Mouse (Mus musculus): ENCODE data around the gene Gpc3. TPM values are rescaled to one million over a fixed set of nuclear protein-coding genes. Genes with fewer than 3 reads are reported as not detected.

Gpc3 gene
- total RNA-seq (2021): 10 to 100 TPM; 76.0 to 79.7 TPM

DNA sequence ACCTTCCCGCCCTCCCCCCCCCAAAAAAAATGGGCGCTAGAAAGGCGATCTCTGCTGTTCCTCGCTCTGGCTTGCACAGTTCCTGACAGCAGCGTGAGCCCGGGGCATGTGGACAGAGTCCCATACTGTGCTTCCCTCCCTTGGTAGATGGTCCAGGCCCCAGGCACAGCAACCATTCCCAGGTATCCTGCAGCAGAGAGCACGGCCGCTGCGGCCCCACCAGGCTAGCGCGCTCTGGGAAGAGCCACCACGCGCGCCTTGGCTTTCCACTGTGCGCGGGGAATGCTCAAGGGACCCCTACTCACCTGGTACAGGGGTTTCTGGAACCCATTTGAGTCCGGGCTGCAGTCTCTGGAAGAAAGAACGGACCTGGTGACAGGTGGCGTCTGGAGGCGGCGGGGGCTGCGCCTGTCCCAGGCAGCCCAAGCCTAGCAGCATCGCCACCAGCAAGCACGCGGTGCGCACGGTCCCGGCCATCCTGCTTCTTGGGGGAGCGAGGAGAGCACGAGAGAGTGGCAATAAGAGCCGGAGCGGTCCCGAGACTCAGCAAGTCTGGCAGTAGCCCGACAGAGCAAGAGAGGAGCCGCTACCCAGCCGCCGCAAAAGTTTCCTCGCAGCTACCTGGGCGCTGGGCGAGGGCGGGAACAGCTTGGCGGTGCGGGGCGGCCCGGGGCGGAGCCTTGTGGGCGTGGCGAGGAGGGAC lies at the start of gene Gpc3:
TSS of gene Gpc3 (minus strand) at position 623 of the 703 bp plus-strand sequence.
- peak; percentile 72 for DNase-seq

DNA sequence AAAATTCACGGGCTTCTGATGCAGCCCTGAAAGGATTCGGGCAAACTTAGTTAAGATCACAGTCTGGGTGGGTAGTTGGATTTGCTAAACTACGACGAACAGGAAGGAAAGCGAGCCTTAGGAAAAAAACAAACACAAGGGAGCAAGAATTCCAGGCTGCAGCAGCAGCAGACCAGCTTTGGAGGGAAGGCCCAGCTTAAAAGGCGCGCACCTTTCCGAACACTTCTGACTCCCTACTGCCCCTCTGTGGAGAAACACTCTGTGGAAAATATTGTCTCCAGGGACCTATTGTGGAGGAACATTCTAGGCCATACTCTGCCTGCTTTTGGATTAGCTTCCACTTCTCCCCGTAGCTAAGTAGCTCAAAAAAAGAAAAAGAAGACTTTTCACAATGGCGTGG lies 38.2 kb upstream of the Gpc3 start:
- DNase-seq: peak; percentile 59

DNA sequence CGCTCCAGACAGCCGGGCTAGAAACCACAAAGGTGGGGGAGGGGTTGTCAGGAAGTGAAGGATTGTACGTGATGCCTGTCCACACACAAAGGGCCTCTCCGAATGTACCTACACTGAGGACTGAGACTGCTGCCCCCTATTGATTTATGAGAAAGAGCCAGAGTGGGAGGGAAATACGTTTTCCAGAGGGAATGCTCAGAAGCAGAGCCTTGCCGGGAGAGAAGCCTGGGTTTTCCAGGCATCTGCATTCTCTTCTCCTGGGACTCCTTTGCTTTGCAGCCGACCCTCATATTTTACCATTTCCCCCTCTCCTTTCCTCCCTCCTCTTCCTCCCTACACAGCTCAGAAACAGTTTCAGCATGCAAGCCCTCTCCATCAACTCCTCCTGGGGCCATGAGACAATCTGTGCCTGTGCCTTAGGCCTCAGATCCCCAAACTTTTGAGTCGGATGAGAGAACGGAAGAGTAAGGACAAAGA lies 37.8 kb upstream of the Gpc3 start:
- DNase-seq: no peak

DNA sequence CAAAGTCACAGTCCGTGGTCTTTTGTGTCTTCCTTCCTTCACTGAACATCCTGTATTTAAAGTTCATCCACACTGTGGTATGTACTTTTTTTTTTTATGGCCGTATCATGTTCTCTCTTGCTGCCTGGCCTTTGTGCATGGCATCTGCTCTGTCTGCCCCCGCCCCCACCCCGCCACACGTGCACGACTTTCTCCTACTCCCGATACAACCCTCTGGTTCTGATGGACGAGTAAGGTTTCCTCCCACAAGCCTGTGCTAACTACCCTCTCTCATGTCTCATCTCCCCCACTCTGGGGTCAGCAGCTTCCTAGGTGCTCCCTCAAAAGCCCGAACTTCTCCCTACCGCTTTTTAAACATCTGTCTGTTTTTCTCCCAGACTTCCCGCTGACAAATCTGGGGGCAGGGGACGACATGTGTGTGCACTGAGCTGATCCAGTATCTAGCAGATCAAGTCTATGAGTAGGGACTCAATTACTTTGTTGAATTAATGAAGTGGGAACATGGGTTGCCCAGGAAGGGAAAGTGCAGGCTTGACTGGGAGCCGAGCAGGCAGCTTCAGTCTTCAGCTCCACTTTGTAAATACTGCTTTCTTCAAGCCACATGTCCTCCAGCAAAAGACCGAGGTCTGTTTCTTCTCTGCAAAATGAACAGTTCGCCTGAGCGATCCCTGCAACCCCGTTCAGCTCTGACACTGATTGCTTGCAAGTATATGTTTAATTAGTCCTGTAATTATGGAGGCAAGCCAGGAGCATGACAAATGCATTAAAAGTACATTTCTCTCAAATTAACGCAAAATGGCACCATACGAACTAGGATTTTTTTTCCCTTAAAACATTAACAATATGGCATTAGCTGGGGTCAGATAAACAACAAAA lies 35.4 kb upstream of the Gpc3 start:
- DNase-seq: no peak

DNA sequence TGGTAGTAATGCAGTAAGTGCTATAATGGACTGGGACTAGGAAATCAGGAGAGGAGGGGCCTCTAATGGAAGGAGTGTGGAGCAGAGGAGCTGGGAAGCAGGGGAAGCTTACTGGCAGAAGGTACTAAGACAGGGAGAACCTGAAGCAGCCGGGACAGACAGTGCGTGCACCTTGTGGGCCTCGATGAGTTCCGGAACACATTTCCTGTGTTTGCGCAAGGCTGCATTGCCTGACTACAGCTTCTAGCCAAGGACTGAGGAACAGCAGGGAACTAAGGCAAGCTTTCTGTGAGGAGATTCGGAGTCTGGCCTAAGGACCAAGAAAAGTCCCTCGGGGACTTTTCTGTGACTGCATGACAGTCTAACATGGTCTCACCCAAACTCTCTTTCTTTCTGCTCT lies 30.6 kb upstream of the Gpc3 start:
- DNase-seq: no peak

DNA sequence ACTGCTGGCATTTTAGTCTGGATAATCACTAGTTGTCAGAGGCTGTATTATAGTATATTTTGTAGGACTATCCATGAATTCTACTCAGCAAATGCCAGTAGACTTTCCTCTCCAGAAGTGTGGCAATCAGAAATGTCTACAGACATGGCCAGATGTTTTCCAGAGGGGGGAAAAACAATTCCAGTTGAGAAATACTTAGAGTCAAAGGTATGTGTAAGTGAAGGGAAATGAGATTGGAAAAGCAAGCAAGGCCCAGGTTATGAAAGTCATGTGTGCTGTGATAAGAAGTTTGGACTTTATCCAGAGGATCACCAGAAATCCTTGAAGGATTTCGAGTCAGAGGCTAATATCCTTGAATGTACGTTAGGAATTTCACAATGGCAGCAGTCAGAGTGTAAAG lies 29.6 kb upstream of the Gpc3 start:
- DNase-seq: no peak

DNA sequence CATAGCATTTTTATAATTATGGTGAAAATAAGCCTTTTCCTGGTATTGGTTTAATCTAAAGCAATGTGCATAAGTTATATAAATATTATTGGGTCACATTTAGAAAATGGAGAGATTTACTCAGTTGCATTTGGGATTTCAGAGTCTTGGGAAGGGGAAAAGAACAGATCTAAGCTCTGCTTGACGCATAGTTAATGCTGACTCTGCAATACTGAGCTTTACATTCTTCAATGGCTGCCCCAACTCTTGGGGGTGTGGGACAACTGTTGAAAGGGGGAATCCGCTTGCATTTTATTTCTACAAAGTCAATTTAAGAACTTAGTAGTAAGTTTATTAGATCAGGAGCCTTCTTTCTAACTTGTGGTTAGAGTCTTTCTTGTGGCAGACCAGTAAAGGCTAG lies 28.4 kb upstream of the Gpc3 start:
- DNase-seq: no peak

DNA sequence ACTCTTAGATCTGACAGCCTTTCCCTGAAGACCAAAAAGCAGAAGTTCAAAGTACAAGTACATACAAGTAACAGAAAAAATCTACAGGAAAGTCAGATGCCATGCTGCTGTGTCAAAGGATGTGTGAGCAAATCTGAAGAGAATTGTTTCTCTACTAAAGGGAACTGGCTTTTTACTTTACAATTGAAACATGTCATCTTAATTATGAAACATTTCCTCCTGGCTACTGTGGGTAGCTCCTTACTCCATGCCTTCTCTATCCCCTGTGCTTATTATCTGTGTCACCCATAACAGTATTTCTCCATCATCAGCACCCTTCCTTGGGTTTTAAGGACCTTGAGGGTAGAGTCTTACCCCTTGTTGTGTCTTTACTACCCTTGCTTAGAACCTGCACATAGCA lies 23.7 kb upstream of the Gpc3 start:
- DNase-seq: no peak

DNA sequence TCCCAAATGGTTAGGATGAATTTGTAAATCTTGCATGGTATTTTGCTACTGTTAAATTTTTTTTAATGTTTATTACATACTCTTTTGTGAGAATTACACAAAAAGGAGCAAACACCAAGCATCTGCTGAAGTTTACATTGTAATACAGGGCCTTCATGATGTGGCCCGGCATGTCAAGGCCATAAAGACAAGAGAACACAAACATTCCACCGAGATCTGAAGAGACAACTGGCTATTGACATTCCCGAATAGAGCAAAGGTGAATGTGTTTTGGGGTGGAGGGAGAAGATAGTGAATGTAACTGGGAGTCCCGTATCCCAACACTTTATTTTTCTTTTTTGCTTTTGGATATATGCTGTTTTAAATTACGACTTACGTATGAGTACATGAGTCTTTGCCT lies 20.2 kb upstream of the Gpc3 start:
- DNase-seq: no peak

DNA sequence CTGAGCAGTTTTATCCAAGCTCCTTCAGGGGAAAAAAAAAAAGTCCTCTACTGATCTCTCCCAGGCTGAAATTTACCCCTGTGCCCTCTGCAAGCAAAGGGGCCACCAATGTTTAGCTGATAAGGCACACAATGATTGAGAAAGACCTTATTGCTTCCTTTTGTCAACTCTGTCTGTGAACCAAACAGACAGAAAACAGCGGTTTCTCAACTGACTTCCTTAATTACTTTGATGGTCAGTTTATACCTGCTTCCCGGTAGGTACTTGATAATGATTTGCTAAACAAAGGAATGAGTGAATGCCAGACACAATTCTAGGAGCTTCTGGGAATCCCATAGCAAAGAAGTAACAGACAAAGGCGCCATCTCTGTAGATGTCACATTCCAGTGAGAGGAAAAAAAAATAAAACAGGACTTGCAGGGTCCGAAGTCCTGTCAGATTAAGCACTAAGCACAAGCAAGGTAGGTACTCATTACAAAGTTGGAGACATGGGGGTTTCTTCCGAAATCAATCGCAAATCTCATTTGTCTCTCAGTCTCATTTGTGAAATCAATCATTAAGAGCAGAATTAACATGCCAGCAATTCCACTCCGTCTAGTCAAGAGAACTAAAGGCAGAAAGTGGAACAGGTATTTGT lies 19.1 kb upstream of the Gpc3 start:
- no peak for DNase-seq

DNA sequence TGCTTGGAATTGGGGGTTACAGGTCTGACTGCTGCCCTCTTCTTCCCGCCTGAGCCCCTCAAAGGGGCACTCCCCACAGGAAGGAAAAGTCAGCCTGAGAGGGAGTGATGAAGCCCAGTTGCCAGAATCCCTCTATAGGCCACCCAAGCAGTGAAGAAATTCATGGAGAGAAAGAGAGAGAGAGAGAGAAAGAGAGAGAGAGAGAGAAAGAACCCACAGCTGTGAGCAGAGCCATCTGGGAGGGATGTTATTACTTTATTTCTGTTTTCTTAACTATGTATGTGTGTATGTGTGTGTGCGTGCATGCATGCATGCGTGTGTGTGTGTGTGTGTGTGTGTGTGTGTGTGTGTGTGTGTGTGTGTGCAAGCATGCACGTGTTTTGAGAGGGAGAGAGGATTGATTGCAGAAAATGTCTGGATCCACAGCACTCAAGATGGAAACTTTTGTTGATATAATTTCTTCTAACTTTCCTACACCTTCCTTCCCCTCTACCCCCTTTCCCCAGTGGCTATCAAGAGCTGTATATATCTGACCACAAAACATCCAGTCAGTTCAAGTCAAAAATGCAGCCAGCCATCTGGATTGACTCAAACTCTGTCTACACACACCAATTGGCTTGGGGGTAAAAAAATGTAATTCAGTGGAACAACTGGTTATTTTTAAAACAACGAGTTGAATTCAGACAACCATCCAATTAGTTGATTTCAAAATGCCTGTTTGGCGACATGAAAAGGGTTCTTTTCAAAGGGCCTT lies 13.4 kb upstream of the Gpc3 start:
- DNase-seq: no peak

DNA sequence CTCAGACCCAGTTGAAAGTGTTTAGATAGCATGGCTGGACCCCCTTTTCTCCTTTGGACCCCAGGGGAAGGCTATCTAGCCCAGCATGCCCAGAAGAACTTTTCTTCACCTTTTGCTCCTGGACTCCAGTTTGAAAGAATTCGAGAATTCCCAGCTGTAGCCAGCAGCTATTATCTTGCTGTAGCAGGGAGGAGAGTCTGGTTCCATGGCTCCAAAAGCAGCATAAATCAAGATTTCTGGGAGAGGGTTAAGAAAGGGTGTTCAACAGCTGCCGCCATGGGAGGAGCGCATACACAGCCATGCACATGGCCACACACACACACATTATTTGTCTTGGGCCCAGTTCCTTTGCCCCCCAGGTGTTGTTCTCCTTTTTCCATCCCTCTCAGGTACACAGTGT lies 4.1 kb upstream of the Gpc3 start:
- DNase-seq: no peak

DNA sequence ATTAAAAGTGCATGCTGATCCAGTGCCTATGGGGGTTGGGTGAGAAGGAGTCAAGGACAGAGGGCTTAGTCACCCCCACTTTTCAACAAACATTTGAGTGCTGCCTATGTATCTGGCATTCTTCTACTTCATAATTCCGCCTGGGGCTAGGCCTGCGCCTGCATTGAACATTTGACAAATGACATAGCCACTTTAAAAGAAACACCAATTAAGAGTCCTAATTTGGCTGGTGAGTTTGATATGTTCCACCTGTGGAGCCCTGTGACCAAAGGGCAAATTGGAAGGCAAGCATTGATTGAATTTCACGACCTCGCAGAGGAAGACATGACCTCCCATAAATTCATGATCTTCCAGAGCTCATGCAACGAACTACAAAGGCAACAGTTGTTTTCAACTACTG lies 2.4 kb upstream of the Gpc3 start:
- DNase-seq: no peak

DNA sequence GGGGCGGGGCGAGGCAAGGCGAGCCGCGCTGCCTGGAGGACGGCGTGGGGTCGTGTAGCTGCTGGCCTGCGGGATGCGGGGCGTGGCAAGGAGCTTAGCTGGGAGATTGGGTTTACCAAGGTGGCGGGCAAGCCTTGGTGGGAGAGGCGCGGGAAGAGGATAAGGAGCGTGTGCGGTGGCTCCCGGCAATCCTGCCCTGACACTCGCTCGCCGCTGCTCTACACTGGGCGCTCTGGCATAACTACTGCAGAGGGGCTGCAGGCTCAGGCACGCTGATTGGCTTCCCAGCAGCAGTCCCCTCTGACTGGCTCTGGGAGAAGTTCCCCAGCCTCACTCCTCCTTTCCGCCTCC lies 256 bp upstream of the Gpc3 start:
- peak; percentile 55 for DNase-seq

DNA sequence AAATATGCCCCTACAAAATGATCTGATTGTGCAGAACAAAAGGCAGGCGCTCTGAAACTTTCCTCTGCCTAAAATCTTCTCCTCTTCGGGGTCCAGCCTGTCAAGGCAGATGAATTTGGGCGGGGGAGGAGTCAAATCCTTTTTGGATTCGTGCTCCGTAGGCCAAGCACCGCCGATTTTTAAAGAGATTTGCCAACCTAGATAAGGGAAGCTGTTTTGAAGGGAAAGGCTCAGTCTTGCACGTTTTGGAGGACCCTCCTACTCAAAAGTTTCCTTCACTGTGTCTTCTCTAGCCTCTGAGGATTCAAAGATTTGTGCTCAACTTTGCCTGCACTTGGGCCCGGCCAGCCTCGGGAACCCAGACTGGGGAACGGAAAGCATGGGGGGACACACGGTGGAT lies 944 bp downstream of the Gpc3 start:
- DNase-seq: no peak

DNA sequence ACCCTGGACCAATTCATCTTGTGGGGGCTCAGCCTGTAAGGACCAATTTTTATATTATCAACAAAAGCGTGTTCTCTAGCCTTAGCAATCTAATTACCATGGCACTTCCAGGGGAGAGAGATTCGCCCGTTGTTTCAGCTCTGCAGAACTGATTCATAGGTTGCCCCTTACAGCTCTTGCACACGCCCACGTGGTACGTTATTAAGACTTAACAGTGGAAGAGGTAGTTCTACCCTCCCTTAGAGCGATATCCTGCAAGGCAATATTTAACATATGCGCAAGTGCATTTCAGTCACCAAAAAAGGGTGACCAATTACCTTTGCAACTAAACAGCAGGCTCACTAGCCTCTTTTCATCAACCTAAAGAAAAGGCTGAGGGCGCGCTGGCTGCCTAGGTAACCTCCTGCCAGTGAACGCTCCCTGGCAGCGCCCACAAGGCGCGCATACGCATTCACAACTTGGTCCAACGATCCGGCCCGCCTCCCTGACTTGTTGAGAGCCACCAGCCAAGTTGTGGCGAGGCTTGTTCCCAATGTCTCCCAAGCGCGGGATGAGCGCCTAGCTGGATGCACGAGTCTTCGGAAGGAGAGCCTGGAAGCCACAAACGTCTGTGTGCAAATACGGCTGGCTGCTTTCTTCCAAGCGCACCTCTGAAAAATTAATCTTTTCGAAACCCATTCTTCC lies 1.6 kb downstream of the Gpc3 start:
- DNase-seq: peak; percentile 16

DNA sequence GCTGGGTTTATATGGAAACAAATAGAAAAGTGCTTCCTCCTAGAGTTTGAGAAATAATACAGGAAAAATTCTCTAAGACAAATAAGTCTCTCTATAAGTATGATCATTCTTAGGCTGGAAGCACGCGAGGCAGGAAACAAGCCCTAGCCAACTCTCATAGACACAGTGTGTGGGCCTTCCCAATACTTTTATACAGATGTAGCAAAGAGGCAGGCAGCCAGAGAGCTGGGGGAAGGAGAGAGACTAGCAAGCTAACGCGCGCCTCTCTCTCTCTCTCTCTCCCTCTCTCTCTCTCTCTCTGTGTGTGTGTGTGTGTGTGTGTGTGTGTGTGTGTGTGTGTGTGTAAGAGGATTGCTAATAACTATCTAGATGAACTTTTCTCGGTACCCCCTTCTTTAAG lies 2.2 kb downstream of the Gpc3 start:
- DNase-seq: peak; percentile 34

DNA sequence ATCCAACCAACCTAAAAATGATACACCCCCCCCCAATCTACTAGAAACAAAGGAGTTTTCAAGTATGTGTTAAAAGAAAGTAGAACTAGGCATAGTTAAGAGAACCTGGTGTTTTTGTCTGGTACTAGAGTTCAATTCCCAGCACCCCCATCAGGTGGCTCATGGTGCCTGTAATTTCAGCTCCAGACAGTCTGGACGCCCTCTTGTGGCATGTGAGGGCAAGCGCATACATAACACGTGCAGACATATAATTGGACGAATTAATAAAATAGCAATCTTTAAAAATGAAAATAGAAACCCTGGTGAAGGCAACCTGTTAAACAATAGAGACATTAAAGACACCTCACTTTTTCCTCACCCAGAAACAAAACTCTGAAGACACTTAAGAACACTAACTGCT lies 10.6 kb downstream of the Gpc3 start:
- no peak for DNase-seq

DNA sequence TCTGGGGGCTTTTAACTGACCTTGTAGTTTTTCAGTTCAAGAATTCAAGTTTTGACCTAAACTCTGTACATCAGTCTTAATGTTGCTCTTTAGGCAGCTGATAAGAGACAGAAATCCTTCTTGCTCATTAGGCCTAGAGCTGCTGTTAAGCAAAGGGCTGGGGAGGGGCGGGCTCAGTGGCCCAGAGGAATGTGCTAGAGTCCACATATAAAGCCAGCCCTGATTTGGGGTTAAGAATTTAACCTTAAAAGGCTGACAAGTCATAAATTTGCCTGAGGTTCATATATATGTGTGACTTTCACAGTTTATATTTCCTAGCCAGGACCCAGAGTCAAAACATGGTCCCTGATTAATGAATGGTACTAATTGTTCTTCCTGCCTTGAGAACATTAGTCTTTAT lies 14.5 kb downstream of the Gpc3 start:
- no peak for DNase-seq

DNA sequence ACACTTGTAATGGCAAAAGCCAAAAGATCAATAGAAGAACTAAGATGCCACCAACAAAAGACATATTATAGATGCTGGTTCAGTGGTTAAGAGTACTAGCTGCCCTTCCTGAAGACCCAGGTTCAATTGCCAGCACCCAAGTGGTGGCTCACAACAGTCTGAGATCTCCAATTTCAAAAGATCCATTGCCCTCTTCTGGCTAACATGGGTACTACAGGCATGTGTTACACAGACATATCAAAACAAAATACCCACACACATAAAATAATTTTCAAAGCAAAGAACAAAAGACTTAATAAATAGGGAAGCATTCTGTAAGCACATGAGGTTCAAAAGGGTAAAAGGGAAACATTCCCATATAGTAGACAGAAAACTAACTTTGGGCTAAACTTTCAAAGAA lies 26.1 kb downstream of the Gpc3 start:
- no peak for DNase-seq

DNA sequence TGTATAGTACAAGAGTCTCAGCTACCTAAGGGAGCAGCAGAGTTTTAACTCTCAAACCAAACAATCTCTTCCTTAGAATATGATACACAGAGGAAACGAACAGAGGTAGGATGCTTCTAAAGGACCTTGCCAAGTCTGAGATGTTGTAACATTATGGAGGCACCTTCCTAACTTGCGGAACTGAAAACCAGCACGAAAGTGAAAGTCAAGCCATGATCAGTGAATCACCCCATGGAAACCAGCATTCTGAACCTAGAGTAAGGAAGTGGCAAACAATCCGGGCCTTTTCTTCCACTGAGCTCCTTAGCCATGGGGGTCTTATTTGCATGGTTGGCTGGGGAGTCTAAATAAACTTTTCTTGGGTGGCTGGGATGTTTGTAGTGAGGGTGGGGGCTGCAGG lies 53.8 kb downstream of the Gpc3 start:
- no peak for DNase-seq

DNA sequence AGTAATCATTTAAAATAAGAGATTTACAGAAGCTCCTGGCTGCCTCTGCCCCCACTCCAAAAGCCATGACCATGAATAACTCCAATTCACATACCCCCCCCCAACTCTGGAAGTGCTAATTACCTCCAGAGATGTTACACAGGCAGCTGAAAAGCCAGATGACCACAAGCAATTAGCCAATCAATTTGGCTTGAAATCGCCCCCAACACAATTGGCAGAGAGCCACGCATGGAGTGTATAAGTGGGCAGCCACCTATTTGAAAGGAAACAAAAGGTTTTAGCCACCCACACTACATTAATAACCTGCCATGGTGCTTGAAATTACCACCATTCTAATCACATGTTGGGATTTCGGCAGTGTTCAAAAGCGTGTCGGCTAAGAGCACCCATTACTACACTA lies 55.2 kb downstream of the Gpc3 start:
- DNase-seq: no peak
